Mouse (Mus musculus): ENCODE measurements around the gene Abcc4.

- TF ChIP-seq EP300 (IDR thresholded peaks at IDR 0.05; ENCODE audit: low read depth) (no peak), CTCF (IDR thresholded peaks at IDR 0.05; ENCODE audit: low read depth) (no peak)
Measured at GRCm38 (mm10) chr14:118654903-118655302, 51.1 kb downstream of the Abcc4 start.

Measured in liver, postnatal 0 days (tissue).